Mouse (Mus musculus) intestine, embryonic 15.5 days (tissue): ENCODE data around the gene Mboat2. TPM values are rescaled to one million over a fixed set of nuclear protein-coding genes. Genes with fewer than 3 reads are reported as not detected.
A peak's percentile ranks its signal among the peaks of the same experiment; 100 is the strongest.

Source experiments
- ATAC-seq: fragments of 200-750 bp; cut with Nextera tagmentation; 2 replicates; pipeline ENCODE4 v1.8.0; 2017; ENCODE audit warnings: moderate TSS enrichment, moderate library complexity
- H3K27ac ChIP-seq: fragments of 300-500 bp; sonication (generic); 2 replicates; pipeline ENCODE4 v1.5.1; 2015; ENCODE audit warnings: mild to moderate bottlenecking, inconsistent platforms
- H3K27me3 ChIP-seq: fragments of 300-500 bp; sonication (generic); replicated peaks from 2 replicates; pipeline ENCODE4 v1.6.1; 2015; ENCODE audit warnings: inconsistent platforms
- H3K36me3 ChIP-seq: fragments of 300-500 bp; sonication (generic); 2 replicates; pipeline ENCODE4 v1.6.1; 2015; ENCODE audit warnings: inconsistent platforms
- H3K4me1 ChIP-seq: fragments of 300-500 bp; sonication (generic); replicated peaks from 2 replicates; pipeline ENCODE4 v1.6.1; 2015; ENCODE audit warnings: inconsistent platforms
- H3K4me2 ChIP-seq: fragments of 300-500 bp; sonication (generic); replicated peaks from 2 replicates; pipeline ENCODE4 v1.6.1; 2015; ENCODE audit warnings: mild to moderate bottlenecking, inconsistent platforms
- H3K4me3 ChIP-seq: fragments of 300-500 bp; sonication (generic); replicated peaks from 2 replicates; pipeline ENCODE4 v1.5.1; 2015; ENCODE audit warnings: inconsistent platforms
- H3K9ac ChIP-seq: fragments of 300-500 bp; sonication (generic); 2 replicates; pipeline ENCODE4 v1.6.1; 2015; ENCODE audit warnings: inconsistent platforms
- H3K9me3 ChIP-seq: fragments of 300-500 bp; sonication (generic); 2 replicates; pipeline ENCODE4 v1.6.1; 2016; ENCODE audit warnings: inconsistent platforms
- WGBS: fragments of 180-500 bp; shearing (Covaris S2); methylation state at CpG from one replicate; pipeline ENCODE4 v1.1.7; 2015; 5-methylcytosine and 5-hydroxymethylcytosine counted together
- polyA plus RNA-seq: library from polyadenylated mRNA; unstranded; fragments of >200 nt; fragmentation: Nextera tagmentation; extraction: Ambion mirVana; gene quantifications from 2 replicates; pipeline ENCODE4 v1.2.1, GENCODE M21; 2015

The Mboat2 gene
- 22.2 and 26.1 TPM in 2 replicates for polyA plus RNA-seq

DNA sequence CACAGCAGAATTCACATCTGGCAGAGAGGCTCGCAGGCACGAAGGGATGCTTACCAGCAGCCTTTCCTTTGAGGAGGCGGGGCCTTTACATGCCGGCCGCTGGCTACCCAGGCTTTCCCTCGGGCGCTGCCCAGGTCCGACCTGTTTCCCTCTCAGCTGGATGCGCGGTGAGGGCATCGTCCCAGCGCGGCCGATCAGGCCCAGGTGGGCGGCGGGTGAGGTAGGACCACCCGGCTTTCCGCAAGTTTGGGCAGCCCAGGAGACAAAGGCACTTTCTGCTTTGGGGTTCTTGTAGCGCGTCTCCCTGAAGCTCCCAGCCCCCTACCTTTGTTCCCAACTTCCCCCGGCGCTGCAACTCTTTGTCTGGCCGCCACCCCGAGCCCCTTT, at the start of gene Mboat2:
Gene Mboat2, plus strand, starts transcription at position 114 of the 387 bp plus-strand sequence.
- peak within 1 kb of the TSS; percentile 82 for H3K9ac ChIP-seq
- H3K27me3 ChIP-seq = no peaks in the 10 kb centered on the region
- peak within 1 kb of the TSS; percentile 81 for H3K4me2 ChIP-seq
- no peaks in the 10 kb centered on the region for H3K9me3 ChIP-seq
- peak within 1 kb of the TSS; percentile 87 for H3K4me3 ChIP-seq
- 0 out of 2 replicates have a peak, but pooled peaks cover 7% of the 10 kb centered on the region for H3K4me1 ChIP-seq
- peak; percentile 54 for ATAC-seq
- 0% methylated on average over 24 of the region's 24 CpGs for WGBS
- no peaks in the 10 kb centered on the region for H3K36me3 ChIP-seq
- H3K27ac ChIP-seq = peak within 1 kb of the TSS; percentile 88

DNA sequence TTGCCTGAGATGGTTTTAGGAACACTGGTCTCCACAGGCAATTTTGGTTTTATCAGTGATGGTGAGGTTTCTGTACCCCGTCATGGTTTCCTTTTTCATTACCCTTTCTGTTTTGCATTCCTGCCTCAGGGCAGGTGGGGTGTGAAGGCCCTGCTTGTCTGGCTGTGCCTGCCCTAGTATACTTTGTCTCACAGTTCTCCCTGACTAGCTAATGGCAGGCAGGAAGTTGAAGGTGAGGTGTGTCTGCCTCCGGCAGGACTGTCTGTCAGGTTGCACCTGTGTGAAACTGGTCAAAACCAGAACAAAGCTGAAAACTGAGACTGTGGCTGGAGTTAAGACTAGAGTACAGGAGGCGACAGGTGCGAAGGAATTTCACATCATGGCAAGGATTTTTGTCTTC, 46.9 kb upstream of the Mboat2 start:
- H3K27me3 ChIP-seq = no peaks in the 10 kb centered on the region
- no peaks in the 10 kb centered on the region for H3K36me3 ChIP-seq
- ATAC-seq = no peak
- no peak overlapping the region for H3K27ac ChIP-seq
- no peaks in the 10 kb centered on the region for H3K9me3 ChIP-seq
- no peak overlapping the region for H3K4me3 ChIP-seq
- H3K4me1 ChIP-seq = no peaks in the 10 kb centered on the region
- 68% methylated on average over 4 of the region's 4 CpGs for WGBS
- no peak overlapping the region for H3K4me2 ChIP-seq
- H3K9ac ChIP-seq = no peak overlapping the region

DNA sequence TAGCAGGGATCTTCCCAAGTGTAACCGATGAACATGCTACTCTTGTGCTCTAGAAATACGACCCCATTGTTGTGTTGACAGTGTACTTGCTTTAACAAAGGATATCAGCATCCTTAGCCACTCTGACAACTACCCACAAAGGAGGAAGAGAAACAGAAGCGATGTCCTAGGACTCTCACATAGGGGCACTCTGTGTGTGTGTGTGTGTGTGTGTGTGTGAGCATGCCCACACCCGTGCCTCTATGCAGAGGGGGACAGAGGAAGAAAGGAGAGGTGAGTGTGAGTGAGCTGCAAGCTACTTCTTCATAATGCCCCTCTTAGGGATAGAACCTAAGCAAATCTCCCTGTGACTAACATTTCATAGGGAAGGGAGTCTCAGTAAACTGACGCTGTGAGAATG, 44.8 kb upstream of the Mboat2 start:
- H3K27ac ChIP-seq = no peak overlapping the region
- no peaks in the 10 kb centered on the region for H3K27me3 ChIP-seq
- 73% methylated on average over 5 of the region's 5 CpGs for WGBS
- H3K4me3 ChIP-seq = no peak overlapping the region
- H3K4me1 ChIP-seq = no peaks in the 10 kb centered on the region
- no peak for ATAC-seq
- no peaks in the 10 kb centered on the region for H3K9me3 ChIP-seq
- H3K9ac ChIP-seq = no peak overlapping the region
- H3K36me3 ChIP-seq = no peaks in the 10 kb centered on the region
- no peak overlapping the region for H3K4me2 ChIP-seq

DNA sequence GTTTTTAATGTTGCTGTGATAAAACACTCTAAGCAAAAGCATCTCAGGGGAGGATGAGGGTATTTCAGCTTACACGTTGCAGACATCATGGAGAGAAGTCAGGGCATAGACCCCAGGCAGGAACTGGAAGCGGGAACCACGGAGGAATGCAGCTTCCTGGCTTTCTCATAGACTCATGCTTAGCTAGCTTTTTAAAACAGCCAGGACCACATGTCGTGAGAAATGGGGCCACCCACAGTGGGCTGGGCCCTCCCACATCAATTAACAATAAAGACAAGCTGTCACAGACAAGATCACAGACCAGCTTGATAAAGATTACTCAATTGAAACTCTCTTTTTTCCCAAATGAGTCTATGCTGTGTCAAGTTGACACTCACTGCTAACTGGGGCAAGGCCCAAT, 44.4 kb upstream of the Mboat2 start:
- no peak overlapping the region for H3K4me3 ChIP-seq
- ATAC-seq = no peak
- WGBS = 27% methylated on average over 4 of the region's 4 CpGs

DNA sequence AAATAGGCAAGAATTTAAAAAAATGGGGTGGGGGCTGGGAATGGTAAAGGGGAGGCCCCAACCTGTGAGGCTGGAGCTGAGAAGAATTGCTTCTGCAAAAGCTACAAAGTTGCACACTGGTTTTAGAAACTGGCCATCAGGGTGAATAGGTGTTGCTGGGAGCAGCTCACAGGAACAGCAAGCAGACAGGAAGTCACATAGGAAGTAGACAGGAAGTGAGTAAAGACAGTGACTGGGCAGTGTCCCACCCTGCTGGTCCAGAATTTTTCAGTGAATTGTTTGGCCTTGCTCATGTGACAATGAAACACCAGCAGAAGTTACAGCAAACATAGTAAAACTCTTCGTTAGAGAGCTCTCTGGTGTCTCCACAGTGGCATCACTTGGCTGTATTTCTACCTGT, 41.0 kb upstream of the Mboat2 start:
- no peak overlapping the region for H3K4me3 ChIP-seq
- no peaks in the 10 kb centered on the region for H3K27me3 ChIP-seq
- H3K4me2 ChIP-seq = no peak overlapping the region
- WGBS = 68% methylated on average over 1 of the region's 1 CpGs
- ATAC-seq = no peak
- H3K27ac ChIP-seq = no peak overlapping the region
- no peak overlapping the region for H3K9ac ChIP-seq
- no peaks in the 10 kb centered on the region for H3K9me3 ChIP-seq
- no peaks in the 10 kb centered on the region for H3K36me3 ChIP-seq
- no peaks in the 10 kb centered on the region for H3K4me1 ChIP-seq

More for the DNA sequence above, 44.4 kb upstream of the Mboat2 start:
- H3K9me3 ChIP-seq = no peaks in the 10 kb centered on the region
- H3K27me3 ChIP-seq = no peaks in the 10 kb centered on the region
- no peak overlapping the region for H3K27ac ChIP-seq
- H3K36me3 ChIP-seq = no peaks in the 10 kb centered on the region
- no peak overlapping the region for H3K9ac ChIP-seq
- no peak overlapping the region for H3K4me2 ChIP-seq
- H3K4me1 ChIP-seq = no peaks in the 10 kb centered on the region

DNA sequence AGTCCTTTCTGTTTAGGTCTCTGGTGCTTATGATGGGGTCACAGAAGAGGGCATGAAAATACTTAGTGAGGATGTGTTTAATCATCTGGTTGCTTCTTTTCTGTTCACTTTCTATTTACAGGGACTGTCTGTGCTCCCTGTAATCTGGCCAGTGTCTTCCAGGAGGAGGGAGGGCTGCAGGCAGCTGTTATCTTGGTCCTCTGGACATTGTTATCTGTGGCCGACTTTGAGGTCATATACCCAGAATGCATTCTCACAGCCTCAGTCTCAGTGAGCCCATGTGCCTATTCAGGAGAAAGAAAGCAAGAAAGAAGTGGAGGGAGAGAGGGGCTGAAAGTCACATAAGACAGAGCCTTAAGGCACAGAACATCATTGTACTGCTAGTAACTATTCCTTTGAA, 19.4 kb upstream of the Mboat2 start:
- 12% methylated on average over 1 of the region's 1 CpGs for WGBS
- no peaks in the 10 kb centered on the region for H3K36me3 ChIP-seq
- no peak overlapping the region for H3K4me3 ChIP-seq
- H3K27ac ChIP-seq = no peak overlapping the region
- no peak for ATAC-seq
- H3K9me3 ChIP-seq = no peaks in the 10 kb centered on the region
- H3K4me1 ChIP-seq = peaks cover 5% of the 10 kb centered on the region
- H3K9ac ChIP-seq = no peak overlapping the region
- H3K27me3 ChIP-seq = no peaks in the 10 kb centered on the region
- H3K4me2 ChIP-seq = no peak overlapping the region

DNA sequence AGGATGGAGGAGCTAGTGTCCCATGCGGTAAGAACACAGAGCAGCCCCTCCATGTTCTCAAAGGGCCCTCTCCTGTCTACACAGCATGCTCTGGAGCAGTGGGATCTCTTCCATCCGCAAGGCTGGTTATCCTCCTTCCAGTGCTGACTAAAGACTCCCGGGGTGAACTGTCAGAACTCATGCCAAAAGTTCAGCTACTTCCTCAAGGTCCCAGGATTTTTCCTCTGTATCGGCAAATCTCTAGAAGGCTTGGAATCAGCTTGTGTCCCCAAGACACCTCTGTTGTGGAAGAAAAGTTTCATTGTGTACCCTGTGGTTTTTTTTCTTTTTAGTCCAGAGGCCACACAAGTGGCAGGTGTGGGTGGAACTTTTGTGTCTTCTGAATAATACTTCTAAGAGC, 18.8 kb upstream of the Mboat2 start:
- Histone ChIP-seq H3K9ac (no peak overlapping the region), H3K4me1 (peaks cover 5% of the 10 kb centered on the region), H3K36me3 (no peaks in the 10 kb centered on the region), H3K4me3 (no peak overlapping the region), H3K27me3 (no peaks in the 10 kb centered on the region), H3K27ac (no peak overlapping the region), H3K4me2 (no peak overlapping the region), H3K9me3 (no peaks in the 10 kb centered on the region)
- no peak for ATAC-seq
- 64% methylated on average over 4 of the region's 4 CpGs for WGBS

DNA sequence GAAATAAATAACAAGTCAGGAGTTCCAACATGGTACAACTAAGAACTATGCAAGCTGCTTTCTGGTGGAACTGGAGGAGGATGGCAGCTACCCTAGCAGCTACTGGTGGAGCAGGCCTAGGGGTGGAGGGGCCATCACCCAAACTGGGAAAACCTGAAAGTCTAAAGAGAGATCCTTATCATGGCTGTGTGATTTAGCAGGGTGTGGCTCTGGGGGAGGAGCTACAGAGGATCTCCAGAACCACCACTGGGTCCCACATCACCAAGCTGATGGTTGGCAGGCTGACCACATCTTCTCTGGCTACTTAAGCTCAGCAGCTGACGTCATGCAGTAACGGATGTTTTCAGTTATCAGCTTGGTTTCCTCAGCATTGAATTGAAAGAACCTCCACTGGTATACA, 7.8 kb upstream of the Mboat2 start:
- 0 out of 2 replicates have a peak, but pooled peaks have one; percentile 23 for ATAC-seq

DNA sequence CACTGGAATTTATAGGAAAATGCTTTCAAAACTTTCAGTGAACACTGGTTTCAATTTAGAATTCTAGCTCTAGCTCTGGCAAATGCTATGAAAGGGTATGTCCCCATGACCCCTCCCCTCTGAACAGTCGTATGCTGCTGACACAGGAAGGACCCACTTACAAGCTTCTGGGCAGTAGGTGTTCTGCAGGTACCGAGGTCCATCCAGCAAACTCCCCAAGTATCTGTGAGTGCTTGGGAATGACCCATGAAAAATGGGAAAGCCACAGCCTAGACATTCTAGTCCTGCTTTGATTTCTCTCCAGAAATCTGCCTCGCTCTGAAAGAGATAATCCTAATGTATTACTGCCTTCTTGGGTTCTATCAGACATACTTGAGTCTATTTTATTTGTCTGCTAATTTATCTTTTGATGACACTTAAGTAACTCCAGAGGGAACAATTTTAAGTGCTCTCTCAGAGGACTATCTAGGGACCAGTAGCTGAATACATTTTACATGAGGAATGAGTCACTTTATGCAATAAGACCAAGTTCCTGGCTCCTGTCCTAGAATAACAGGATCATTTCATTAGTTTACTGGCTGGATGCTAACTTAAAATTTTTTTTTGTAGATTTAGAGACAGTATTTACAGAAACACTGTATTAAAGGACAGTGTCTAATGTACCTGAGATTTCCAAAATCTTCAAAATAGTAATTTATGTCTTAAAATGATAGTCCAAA, 6.9 kb upstream of the Mboat2 start:
- Histone ChIP-seq H3K4me1 (no peaks in the 10 kb centered on the region; the same call in 1 of the 2 replicates), H3K36me3 (no peaks in the 10 kb centered on the region), H3K27ac (no peak overlapping the region), H3K4me2 (no peak overlapping the region), H3K27me3 (no peaks in the 10 kb centered on the region), H3K9me3 (no peaks in the 10 kb centered on the region), H3K4me3 (no peak overlapping the region), H3K9ac (no peak overlapping the region)
- no peak for ATAC-seq
- 60% methylated on average over 3 of the region's 3 CpGs for WGBS

More for the DNA sequence above, 7.8 kb upstream of the Mboat2 start:
- Histone ChIP-seq H3K9me3 (no peaks in the 10 kb centered on the region), H3K27ac (no peak overlapping the region), H3K4me2 (no peak overlapping the region), H3K27me3 (no peaks in the 10 kb centered on the region), H3K4me1 (no peaks in the 10 kb centered on the region; the same call in 1 of the 2 replicates), H3K4me3 (no peak overlapping the region), H3K9ac (no peak overlapping the region), H3K36me3 (no peaks in the 10 kb centered on the region)
- 76% methylated on average over 2 of the region's 2 CpGs for WGBS

DNA sequence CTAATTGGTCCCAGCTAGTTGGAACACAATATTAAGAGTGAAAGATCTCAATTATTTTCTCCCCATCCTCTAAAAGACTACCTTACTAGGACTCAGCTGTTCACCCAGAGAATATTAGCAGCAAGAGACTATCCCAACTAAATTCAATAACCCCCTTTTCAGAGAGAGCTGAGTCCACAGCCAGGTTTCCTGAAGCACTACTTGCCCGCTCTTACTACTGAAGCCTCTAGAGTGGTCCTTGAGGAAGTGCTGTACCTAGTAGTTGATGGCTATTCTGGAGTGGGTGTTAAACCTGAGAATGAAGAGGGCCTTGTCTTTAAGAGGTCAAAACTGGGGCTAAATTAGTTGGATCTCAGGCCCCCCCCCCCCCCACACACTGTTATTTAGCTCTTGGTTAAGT, 593 bp upstream of the Mboat2 start:
- H3K4me1 ChIP-seq = 0 out of 2 replicates have a peak, but pooled peaks cover 7% of the 10 kb centered on the region
- H3K9ac ChIP-seq = peak overlapping the region; percentile 82; the same call in 1 of the 2 replicates
- no peak overlapping the region for H3K27ac ChIP-seq
- no peaks in the 10 kb centered on the region for H3K27me3 ChIP-seq
- peak overlapping the region; percentile 87 for H3K4me3 ChIP-seq
- no peaks in the 10 kb centered on the region for H3K36me3 ChIP-seq
- WGBS = 57% methylated on average over 1 of the region's 1 CpGs
- H3K4me2 ChIP-seq = peak overlapping the region; percentile 81
- H3K9me3 ChIP-seq = no peaks in the 10 kb centered on the region
- ATAC-seq = no peak

DNA sequence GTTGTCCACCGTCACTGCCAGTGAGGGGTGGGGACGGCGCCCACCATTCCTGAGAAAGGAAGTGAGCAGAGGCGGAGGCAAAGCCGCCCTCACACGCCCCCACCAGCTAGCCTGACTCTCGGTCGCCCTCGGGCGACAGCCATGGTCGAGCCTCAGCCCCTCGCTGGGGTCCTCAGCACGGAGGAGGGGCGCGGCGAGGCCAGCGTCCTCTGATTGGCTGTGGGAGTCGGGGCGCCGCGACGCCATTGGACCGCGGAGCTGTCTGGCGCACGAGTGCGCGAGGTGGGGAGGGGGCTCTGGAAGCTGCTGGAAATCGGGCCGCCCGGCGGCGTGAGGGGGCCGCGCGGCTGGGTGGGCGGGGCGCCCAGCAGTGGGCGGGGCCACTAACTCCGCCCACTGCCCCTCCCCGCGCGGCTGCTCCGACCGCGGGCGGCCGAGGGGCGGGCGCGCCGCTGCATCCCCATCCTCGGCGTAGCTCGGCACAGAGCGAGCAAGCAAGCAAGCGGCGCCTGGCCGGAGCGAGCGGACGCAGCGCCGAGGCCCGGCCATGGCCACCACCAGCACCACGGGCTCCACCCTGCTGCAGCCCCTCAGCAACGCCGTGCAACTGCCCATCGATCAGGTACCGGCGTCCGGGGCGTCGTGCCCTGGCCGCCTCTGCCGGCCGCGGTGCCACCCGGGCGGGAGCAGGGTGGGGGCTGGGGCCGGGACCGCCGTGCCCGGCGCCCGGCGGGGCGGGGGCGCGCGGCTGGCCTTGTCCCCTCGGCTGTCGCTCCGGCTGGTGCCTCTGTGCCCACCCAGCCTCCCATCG, 679 bp downstream of the Mboat2 start:
- Histone ChIP-seq H3K4me2 (peak overlapping the region; percentile 81), H3K27me3 (no peaks in the 10 kb centered on the region), H3K4me1 (0 out of 2 replicates have a peak, but pooled peaks cover 7% of the 10 kb centered on the region), H3K27ac (peak overlapping the region; percentile 88), H3K9me3 (no peaks in the 10 kb centered on the region), H3K4me3 (peak overlapping the region; percentile 87), H3K9ac (peak overlapping the region; percentile 82), H3K36me3 (no peaks in the 10 kb centered on the region)
- under 1% methylated on average over 81 of the region's 95 CpGs for WGBS
- peak; percentile 98 for ATAC-seq

DNA sequence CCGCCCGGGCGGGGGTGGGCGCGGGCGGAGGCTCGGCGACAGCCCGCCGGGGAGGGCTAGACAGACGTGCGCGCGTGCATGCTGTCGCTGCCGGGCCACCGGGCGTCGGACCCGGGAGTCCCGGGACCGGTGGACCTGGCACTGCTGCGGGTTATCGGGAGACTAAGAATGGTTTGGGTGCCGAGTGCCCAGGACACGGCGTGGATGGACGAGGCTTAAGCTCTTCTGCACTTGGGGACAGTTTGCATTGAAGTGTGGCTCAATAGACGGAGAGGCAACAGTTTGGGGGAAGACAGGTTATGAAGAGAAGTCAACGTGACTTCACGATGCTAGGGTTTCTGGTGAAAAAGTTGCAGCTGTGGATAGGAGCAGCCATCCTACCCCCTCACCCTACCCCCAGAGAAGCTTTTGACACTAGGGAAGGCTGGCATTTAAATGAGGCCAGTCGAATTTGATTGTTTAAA, 1.3 kb downstream of the Mboat2 start:
- H3K36me3 ChIP-seq = no peaks in the 10 kb centered on the region
- peak overlapping the region; percentile 81; the same call in 1 of the 2 replicates for H3K27ac ChIP-seq
- no peaks in the 10 kb centered on the region for H3K9me3 ChIP-seq
- peak overlapping the region; percentile 87 for H3K4me3 ChIP-seq
- H3K27me3 ChIP-seq = no peaks in the 10 kb centered on the region
- ATAC-seq = no peak
- H3K4me2 ChIP-seq = peak overlapping the region; percentile 81
- 0 out of 2 replicates have a peak, but pooled peaks cover 7% of the 10 kb centered on the region for H3K4me1 ChIP-seq
- H3K9ac ChIP-seq = peak overlapping the region; percentile 81
- under 1% methylated on average over 32 of the region's 32 CpGs for WGBS
